Mouse (Mus musculus): ENCODE measurements at regions not wholly inside any gene's neighbourhood (a gene's known extent, or its start where the extent isn't known, plus 50 kb on each side); places are given as distances from the start of the nearest gene placed in this dataset.

DNA sequence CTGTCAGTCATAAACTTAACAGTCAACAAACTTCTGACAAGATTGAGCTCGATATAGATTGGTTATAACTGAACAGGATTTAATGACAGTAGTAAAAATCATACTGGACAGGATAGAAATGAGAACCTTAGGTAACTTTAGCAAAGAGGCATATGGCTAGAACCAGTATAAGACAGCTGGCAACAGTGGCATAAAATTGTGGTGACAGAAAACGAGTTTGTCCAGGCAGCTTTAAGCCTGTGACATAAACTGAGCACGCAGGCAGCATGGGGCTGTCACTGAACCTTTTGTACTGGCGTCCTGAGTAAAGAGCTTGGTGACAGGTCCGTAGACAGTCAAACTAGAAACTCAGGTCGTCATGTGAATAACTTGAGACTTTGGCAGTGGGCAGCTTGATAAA, 85.1 kb upstream of the Gorab start:
- H3K4me3 ChIP-seq (replicated peaks; ENCODE audit: low read length) = no peak overlapping the region
- H3K27ac ChIP-seq (replicated peaks; ENCODE audit: low read depth, low read length) = no peak overlapping the region
- ATAC-seq (ENCODE audit: low FRiP score, low read depth) (no peak), DNase-seq (ENCODE audit: low spot score) (no peak)
- no peaks in the 10 kb centered on the region for H3K36me3 ChIP-seq (ENCODE audit: control insufficient read depth, insufficient read depth, low read length)
- no peak for TF ChIP-seq POLR2A (IDR thresholded peaks at IDR 0.05; ENCODE audit: borderline replicate concordance, extremely low read depth, insufficient read depth, insufficient read length)
- no peaks in the 10 kb centered on the region for H3K9me3 ChIP-seq (ENCODE audit: control insufficient read depth, low read length)
- WGBS = 40% methylated on average over 6 of the region's 6 CpGs
- H3K9ac ChIP-seq (ENCODE audit: low read depth, low read length, severe bottlenecking) = no peak overlapping the region
- H3K4me1 ChIP-seq (ENCODE audit: control insufficient read depth, insufficient read depth, low read length) = no peaks in the 10 kb centered on the region
- no peaks in the 10 kb centered on the region for H3K27me3 ChIP-seq (ENCODE audit: control insufficient read depth, insufficient read depth, low read length)
- no peak overlapping the region for H3K4me2 ChIP-seq (replicated peaks; ENCODE audit: low read depth, low read length, severe bottlenecking)

DNA sequence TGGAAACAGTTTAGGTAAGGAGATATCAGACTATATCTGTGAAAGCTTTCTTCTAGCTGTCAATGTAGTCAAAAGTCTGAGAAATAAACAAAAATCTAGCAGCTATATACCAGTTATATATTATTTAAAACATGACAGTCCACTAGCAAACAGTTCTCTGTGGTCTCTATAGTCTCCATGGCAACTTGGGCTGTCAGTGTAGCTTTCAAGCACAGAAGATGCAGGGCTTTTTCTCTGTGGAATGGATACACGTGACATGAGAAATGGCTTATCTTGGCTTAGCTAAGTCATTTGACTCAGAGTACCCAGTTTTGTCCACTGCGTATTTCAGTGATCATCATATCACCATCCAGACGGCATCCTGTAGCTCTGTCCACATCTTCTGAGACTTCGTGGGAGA, 84.6 kb upstream of the Gorab start:
- Histone ChIP-seq H3K9ac (ENCODE audit: low read depth, low read length, severe bottlenecking) (no peak overlapping the region), H3K4me3 (replicated peaks; ENCODE audit: low read length) (no peak overlapping the region), H3K27me3 (ENCODE audit: control insufficient read depth, insufficient read depth, low read length) (no peaks in the 10 kb centered on the region), H3K4me1 (ENCODE audit: control insufficient read depth, insufficient read depth, low read length) (no peaks in the 10 kb centered on the region), H3K27ac (replicated peaks; ENCODE audit: low read depth, low read length) (no peak overlapping the region), H3K4me2 (replicated peaks; ENCODE audit: low read depth, low read length, severe bottlenecking) (no peak overlapping the region), H3K36me3 (ENCODE audit: control insufficient read depth, insufficient read depth, low read length) (no peaks in the 10 kb centered on the region), H3K9me3 (ENCODE audit: control insufficient read depth, low read length) (no peaks in the 10 kb centered on the region)
- TF ChIP-seq POLR2A (IDR thresholded peaks at IDR 0.05; ENCODE audit: borderline replicate concordance, extremely low read depth, insufficient read depth, insufficient read length) = no peak
- DNase-seq (ENCODE audit: low spot score) (no peak), ATAC-seq (ENCODE audit: low FRiP score, low read depth) (no peak)
- WGBS = 62% methylated on average over 4 of the region's 4 CpGs

DNA sequence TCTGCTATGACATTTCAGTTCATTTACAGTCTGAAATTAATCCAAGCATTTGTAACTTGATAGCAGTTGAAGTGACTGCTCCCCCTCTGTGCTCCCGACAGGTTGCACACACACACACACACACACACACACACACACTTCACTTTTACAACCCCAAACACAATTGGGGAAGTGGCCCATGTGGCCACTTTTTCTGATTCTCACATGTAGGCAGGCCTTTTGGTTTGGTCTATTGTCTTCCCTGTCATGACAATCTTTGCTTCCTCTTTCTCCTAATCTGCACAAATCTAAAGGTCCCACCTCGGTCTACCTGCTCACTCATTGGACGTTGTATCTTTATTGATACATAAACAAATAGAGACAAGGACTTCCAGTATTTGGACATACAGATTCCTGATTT, 79.6 kb upstream of the Gorab start:
- Histone ChIP-seq H3K9ac (ENCODE audit: low read depth, low read length, severe bottlenecking) (no peak overlapping the region), H3K4me3 (replicated peaks; ENCODE audit: low read length) (no peak overlapping the region), H3K4me2 (replicated peaks; ENCODE audit: low read depth, low read length, severe bottlenecking) (no peak overlapping the region), H3K9me3 (ENCODE audit: control insufficient read depth, low read length) (no peaks in the 10 kb centered on the region), H3K36me3 (ENCODE audit: control insufficient read depth, insufficient read depth, low read length) (no peaks in the 10 kb centered on the region), H3K27ac (replicated peaks; ENCODE audit: low read depth, low read length) (no peak overlapping the region), H3K27me3 (ENCODE audit: control insufficient read depth, insufficient read depth, low read length) (no peaks in the 10 kb centered on the region), H3K4me1 (ENCODE audit: control insufficient read depth, insufficient read depth, low read length) (no peaks in the 10 kb centered on the region)
- DNase-seq (ENCODE audit: low spot score) (no peak), ATAC-seq (ENCODE audit: low FRiP score, low read depth) (no peak)
- TF ChIP-seq POLR2A (IDR thresholded peaks at IDR 0.05; ENCODE audit: borderline replicate concordance, extremely low read depth, insufficient read depth, insufficient read length) = no peak
- 72% methylated on average over 3 of the region's 3 CpGs for WGBS

DNA sequence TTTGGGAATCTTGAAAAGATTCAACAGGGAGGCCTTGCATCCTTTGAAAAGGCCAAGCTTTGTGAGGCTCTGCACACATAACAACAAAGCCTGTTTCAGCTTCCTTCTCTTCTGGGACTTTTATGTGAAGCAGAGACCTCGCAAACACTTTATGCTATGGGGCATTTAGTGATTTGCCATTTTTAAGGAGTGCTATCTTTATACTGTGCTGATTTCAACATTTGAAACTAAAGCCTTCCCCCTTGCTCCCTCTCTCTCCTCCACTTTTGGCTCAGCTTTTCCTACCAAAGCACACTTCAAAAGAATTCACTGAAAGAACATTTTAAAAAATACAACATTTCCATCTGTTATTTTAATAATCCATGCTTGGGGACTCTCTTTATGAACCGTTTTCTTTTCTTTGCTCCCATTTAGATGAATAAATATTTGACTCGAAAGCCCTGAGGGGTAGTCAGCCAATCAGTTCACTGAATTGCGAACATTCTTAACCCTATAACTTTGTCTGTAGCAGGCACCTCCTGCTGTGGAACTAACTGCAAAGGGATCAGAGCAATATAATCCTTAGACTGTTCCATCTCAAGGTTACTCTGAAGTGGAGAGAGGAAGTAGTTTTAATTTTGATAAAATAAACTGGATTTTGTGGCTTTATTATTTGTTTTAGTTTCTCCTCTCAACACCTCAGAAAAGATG, 74.2 kb upstream of the Gorab start:
- peak; percentile 87 for ATAC-seq (ENCODE audit: low FRiP score, low read depth)
- DNase-seq (ENCODE audit: low spot score) = peak; percentile 85
- Histone ChIP-seq H3K9me3 (ENCODE audit: control insufficient read depth, low read length) (no peaks in the 10 kb centered on the region), H3K4me3 (replicated peaks; ENCODE audit: low read length) (no peak overlapping the region), H3K36me3 (ENCODE audit: control insufficient read depth, insufficient read depth, low read length) (no peaks in the 10 kb centered on the region), H3K27ac (replicated peaks; ENCODE audit: low read depth, low read length) (peak overlapping the region; percentile 55; the same call in 1 of the 2 replicates), H3K4me1 (ENCODE audit: control insufficient read depth, insufficient read depth, low read length) (peaks cover 10% of the 10 kb centered on the region; the same call in 1 of the 2 replicates), H3K27me3 (ENCODE audit: control insufficient read depth, insufficient read depth, low read length) (no peaks in the 10 kb centered on the region), H3K4me2 (replicated peaks; ENCODE audit: low read depth, low read length, severe bottlenecking) (no peak overlapping the region), H3K9ac (ENCODE audit: low read depth, low read length, severe bottlenecking) (no peak overlapping the region)
- TF ChIP-seq POLR2A (IDR thresholded peaks at IDR 0.05; ENCODE audit: borderline replicate concordance, extremely low read depth, insufficient read depth, insufficient read length) = no peak
- WGBS = 13% methylated on average over 4 of the region's 4 CpGs

DNA sequence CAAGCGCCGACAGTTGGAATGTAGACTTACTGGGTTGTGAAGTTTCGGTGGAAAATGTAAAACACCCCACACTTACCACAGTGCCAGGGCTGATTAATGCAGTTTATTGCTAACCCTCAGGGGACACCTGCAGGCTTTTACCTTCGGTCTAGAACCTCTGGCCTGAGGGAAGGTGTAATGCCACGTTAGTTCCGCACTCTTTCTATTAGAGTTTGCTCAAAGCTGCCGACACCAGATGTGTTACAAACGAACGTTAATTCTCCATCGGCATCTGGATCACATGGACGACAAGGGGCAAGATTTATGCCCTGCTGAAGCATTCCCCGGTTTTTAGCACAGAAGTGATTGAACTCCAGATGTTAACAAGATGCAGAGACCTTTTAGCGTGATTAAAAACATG, 57.7 kb upstream of the Gorab start:
- H3K9me3 ChIP-seq (ENCODE audit: control insufficient read depth, low read length) = no peaks in the 10 kb centered on the region
- WGBS = 13% methylated on average over 13 of the region's 13 CpGs
- H3K36me3 ChIP-seq (ENCODE audit: control insufficient read depth, insufficient read depth, low read length) = no peaks in the 10 kb centered on the region
- H3K4me3 ChIP-seq (replicated peaks; ENCODE audit: low read length) = no peak overlapping the region
- H3K27ac ChIP-seq (replicated peaks; ENCODE audit: low read depth, low read length) = no peak overlapping the region
- H3K27me3 ChIP-seq (ENCODE audit: control insufficient read depth, insufficient read depth, low read length) = no peaks in the 10 kb centered on the region
- ATAC-seq (ENCODE audit: low FRiP score, low read depth) (no peak), DNase-seq (ENCODE audit: low spot score) (peak; percentile 56)
- H3K4me2 ChIP-seq (replicated peaks; ENCODE audit: low read depth, low read length, severe bottlenecking) = no peak overlapping the region; the same call in 1 of the 2 replicates
- no peak overlapping the region for H3K9ac ChIP-seq (ENCODE audit: low read depth, low read length, severe bottlenecking)
- TF ChIP-seq POLR2A (IDR thresholded peaks at IDR 0.05; ENCODE audit: borderline replicate concordance, extremely low read depth, insufficient read depth, insufficient read length) = no peak
- no peaks in the 10 kb centered on the region for H3K4me1 ChIP-seq (ENCODE audit: control insufficient read depth, insufficient read depth, low read length)

Data from limb, embryonic 14.5 days (tissue).